Mouse (Mus musculus): ENCODE data around the gene Corin.

GRCm38 (mm10) chr5:72431856-72432255 lies 72.4 kb downstream of the Corin start:
- TF ChIP-seq CTCF (IDR thresholded peaks at IDR 0.05; ENCODE audit: borderline replicate concordance, insufficient read depth, low read length) (no peak), POLR2A (IDR thresholded peaks at IDR 0.05; ENCODE audit: low read depth, low read length) (no peak)

Measured in embryonic fibroblast, embryonic 13.5 days (primary cell).